Mouse (Mus musculus) liver, embryonic 13.5 days (tissue): ENCODE measurements around the gene Olfr1271. TPM values are rescaled to one million over a fixed set of nuclear protein-coding genes. Genes with fewer than 3 reads are reported as not detected.
"Not testable (repeated sequence)": the region's sequence is repeated elsewhere in the genome, so short reads cannot be mapped to it uniquely, and the experiment has no call there.

ENCODE experiments used
- ATAC-seq: fragments of 200-750 bp; cut with Nextera tagmentation; 2 replicates; pipeline ENCODE4 v1.8.0; 2017; ENCODE audit warnings: low read depth, mild to moderate bottlenecking, moderate number of reproducible peaks, moderate library complexity
- DNase-seq: peaks from one replicate; pipeline ENCODE4 v3.0.0; 2022
- H3K27ac ChIP-seq: fragments of 300-500 bp; sonication (generic); 2 replicates; pipeline ENCODE4 v1.5.1; 2015; ENCODE audit warnings: moderate library complexity, mild to moderate bottlenecking, inconsistent platforms
- H3K27me3 ChIP-seq: fragments of 300-500 bp; sonication (generic); 2 replicates; pipeline ENCODE4 v1.6.1; 2015; ENCODE audit warnings: mild to moderate bottlenecking, inconsistent platforms
- H3K36me3 ChIP-seq: fragments of 300-500 bp; sonication (generic); 2 replicates; pipeline ENCODE4 v1.6.1; 2015; ENCODE audit warnings: mild to moderate bottlenecking, inconsistent platforms
- H3K4me1 ChIP-seq: fragments of 300-500 bp; sonication (generic); replicated peaks from 2 replicates; pipeline ENCODE4 v1.6.1; 2015; ENCODE audit warnings: inconsistent platforms
- H3K4me2 ChIP-seq: fragments of 300-500 bp; sonication (generic); 2 replicates; pipeline ENCODE4 v1.6.1; 2015; ENCODE audit warnings: inconsistent platforms, mild to moderate bottlenecking, moderate library complexity
- H3K4me3 ChIP-seq: fragments of 300-500 bp; sonication (generic); replicated peaks from 2 replicates; pipeline ENCODE4 v1.5.1; 2015; ENCODE audit warnings: mild to moderate bottlenecking, inconsistent platforms
- H3K9ac ChIP-seq: fragments of 300-500 bp; sonication (generic); 2 replicates; pipeline ENCODE4 v1.6.1; 2015; ENCODE audit warnings: mild to moderate bottlenecking, inconsistent platforms
- H3K9me3 ChIP-seq: fragments of 300-500 bp; sonication (generic); replicated peaks from 2 replicates; pipeline ENCODE4 v1.6.1; 2016; ENCODE audit warnings: inconsistent platforms
- WGBS: fragments of 180-500 bp; shearing (Covaris S2); methylation state at CpG from one replicate; pipeline ENCODE4 v1.1.7; 2015; ENCODE audit not compliant: insufficient replicate concordance; 5-methylcytosine and 5-hydroxymethylcytosine counted together
- polyA plus RNA-seq: library from polyadenylated mRNA; unstranded; fragments of >200 nt; fragmentation: Nextera tagmentation; extraction: Ambion mirVana; gene quantifications from 2 replicates; pipeline ENCODE4 v1.2.1, GENCODE M21; 2015

Olfr1271 gene
- polyA plus RNA-seq = not detected in 2 replicates

DNA sequence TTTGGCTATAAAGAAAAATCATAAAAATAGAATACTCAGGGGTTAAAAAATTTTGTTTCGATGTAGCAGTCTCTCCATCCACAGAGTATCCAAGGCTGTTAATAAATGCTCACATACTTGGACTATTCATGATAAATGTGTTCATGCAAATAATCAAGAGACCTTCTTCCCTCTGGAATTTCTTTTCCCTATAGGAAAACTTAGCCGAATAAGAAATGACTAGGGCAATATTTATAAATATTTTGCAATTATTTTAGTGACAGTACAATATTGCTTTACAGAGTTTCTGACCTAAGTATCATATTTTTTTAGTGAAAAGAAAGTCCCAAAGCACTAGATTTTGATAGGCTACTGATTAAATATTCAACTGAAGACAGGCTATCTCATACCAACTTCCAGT is at the start of gene Olfr1271:
TSS of gene Olfr1271 (minus strand) at position 101 of the 400 bp plus-strand sequence.
- H3K4me1 ChIP-seq = no peaks in the 10 kb centered on the region
- ATAC-seq = no peak
- H3K9ac ChIP-seq = no peak within 1 kb of the TSS
- no peak within 1 kb of the TSS for H3K27ac ChIP-seq
- H3K36me3 ChIP-seq = no peaks in the 10 kb centered on the region
- no peaks in the 10 kb centered on the region for H3K9me3 ChIP-seq
- WGBS = 62% methylated on average over 2 of the region's 2 CpGs
- no peaks in the 10 kb centered on the region for H3K27me3 ChIP-seq
- no peak within 1 kb of the TSS for H3K4me2 ChIP-seq
- DNase-seq = no peak
- H3K4me3 ChIP-seq = no peak within 1 kb of the TSS

DNA sequence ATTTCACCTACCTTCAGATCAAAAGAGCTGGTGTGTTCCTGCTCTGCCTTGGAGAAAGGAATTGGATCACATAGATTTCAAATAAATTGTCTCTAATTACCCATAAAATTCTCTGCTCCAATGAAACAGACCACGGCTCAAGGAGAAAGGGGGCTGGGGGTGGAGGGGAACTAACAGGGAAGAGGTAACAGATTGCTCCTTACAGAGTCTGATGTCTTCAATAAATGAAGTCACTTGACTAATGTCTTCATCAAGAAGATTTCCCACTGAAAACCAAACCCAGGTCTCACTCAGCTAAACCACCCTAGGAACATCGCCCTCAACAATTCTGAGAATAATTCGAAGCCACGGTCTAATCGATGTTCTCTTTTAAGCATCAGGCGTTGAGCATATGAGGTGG is 21.9 kb upstream of the Olfr1271 start, which contains the start of gene Olfr1272:
TSS of gene Olfr1272 (minus strand) at position 101 of the 400 bp plus-strand sequence.
- H3K4me3 ChIP-seq = no peak within 1 kb of the TSS
- DNase-seq (no peak), ATAC-seq (no peak)
- H3K36me3 ChIP-seq = no peaks in the 10 kb centered on the region
- no peaks in the 10 kb centered on the region for H3K27me3 ChIP-seq
- no peaks in the 10 kb centered on the region for H3K4me1 ChIP-seq
- no peak within 1 kb of the TSS for H3K9ac ChIP-seq
- WGBS = 84% methylated on average over 6 of the region's 6 CpGs
- H3K4me2 ChIP-seq = no peak within 1 kb of the TSS
- H3K9me3 ChIP-seq = no peaks in the 10 kb centered on the region
- H3K27ac ChIP-seq = no peak within 1 kb of the TSS

DNA sequence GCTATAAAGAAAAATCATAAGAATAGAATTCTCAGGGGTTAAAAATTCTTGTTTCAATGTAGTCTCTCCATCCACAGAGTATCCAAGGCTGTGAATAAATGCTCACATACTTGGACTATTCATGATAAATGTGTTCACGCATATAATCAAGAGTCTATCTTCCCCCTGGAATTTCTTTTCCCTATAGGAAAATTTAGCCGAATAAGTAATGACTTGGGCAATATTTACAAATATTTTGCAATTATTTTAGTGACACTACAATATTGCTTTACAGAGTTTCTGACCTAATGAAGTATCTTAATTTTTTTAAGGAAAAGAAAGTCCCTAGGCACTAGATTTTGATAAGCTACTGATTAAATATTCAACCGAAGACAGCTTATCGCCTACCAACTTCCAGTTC is 13.3 kb downstream of the Olfr1271 start, which contains the start of gene Olfr142:
TSS of gene Olfr142 (minus strand) at position 101 of the 400 bp plus-strand sequence.
- Histone ChIP-seq H3K27ac (no peak within 1 kb of the TSS), H3K27me3 (no peaks in the 10 kb centered on the region), H3K4me1 (no peaks in the 10 kb centered on the region), H3K9me3 (0 out of 2 replicates have a peak, but pooled peaks cover 3% of the 10 kb centered on the region), H3K4me3 (no peak within 1 kb of the TSS), H3K9ac (no peak within 1 kb of the TSS), H3K4me2 (no peak within 1 kb of the TSS), H3K36me3 (no peaks in the 10 kb centered on the region)
- 78% methylated on average over 4 of the region's 4 CpGs for WGBS
- DNase-seq (no peak), ATAC-seq (no peak)

DNA sequence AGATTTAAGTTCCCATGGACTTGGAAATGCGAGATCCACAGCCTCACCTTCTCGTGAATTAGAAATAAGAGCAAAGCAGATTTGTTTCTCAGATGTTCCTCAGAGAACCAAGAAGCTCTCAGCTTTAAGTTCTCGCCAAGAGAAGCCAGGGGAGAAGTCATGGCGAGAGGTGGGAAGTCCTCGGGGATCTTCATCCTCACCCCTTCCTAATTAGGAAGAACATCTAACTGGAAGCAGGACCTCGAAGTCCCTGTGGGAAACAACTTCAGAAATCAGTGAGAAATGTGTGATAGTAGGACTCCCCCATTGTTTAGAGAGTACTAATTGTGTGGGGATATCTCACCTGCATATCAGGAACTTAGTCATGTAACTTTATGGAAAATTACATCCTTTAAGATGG is 46.4 kb downstream of the Olfr1271 start, which contains the start of gene Olfr1506:
TSS of gene Olfr1506 (minus strand) at position 101 of the 400 bp plus-strand sequence.
- ATAC-seq = not testable (repeated sequence)

More for the DNA sequence above, 46.4 kb downstream of the Olfr1271 start, which contains the start of gene Olfr1506:
- not testable (repeated sequence) for H3K9ac ChIP-seq, H3K4me3 ChIP-seq, H3K4me2 ChIP-seq, DNase-seq, H3K36me3 ChIP-seq, H3K4me1 ChIP-seq, H3K27ac ChIP-seq, H3K27me3 ChIP-seq, H3K9me3 ChIP-seq
- WGBS = no CpG with 5 or more reads among the region's 6 CpGs

Other genes starting within 250 kb of the Olfr1271 start
- gene Olfr1264, start 245.5 kb downstream of the Olfr1271 start, polyA plus RNA-seq = not detected in 2 replicates
- gene Olfr1265, start 235.7 kb downstream of the Olfr1271 start, polyA plus RNA-seq = not detected in 2 replicates
- not detected in 2 replicates for gene Olfr140, start 207.4 kb downstream of the Olfr1271 start, polyA plus RNA-seq
- not detected in 2 replicates for gene Olfr1269, start 149.6 kb downstream of the Olfr1271 start, polyA plus RNA-seq
- gene Olfr32, start 128.7 kb downstream of the Olfr1271 start, polyA plus RNA-seq = not detected in 2 replicates
- not detected in 2 replicates for gene Olfr1270, start 117.9 kb downstream of the Olfr1271 start, polyA plus RNA-seq
- gene Olfr1506, start 46.5 kb downstream of the Olfr1271 start, polyA plus RNA-seq = not detected in 2 replicates
- gene Olfr142, start 13.4 kb downstream of the Olfr1271 start, polyA plus RNA-seq = not detected in 2 replicates
- not detected in 2 replicates for gene Olfr1272, start 21.8 kb upstream of the Olfr1271 start, polyA plus RNA-seq
- gene Gm13769, start 51.2 kb upstream of the Olfr1271 start, polyA plus RNA-seq = not detected in 2 replicates
- not detected in 2 replicates for gene Olfr1274-ps, start 127.7 kb upstream of the Olfr1271 start, polyA plus RNA-seq